Comparison of ENCODE assay signal across 8 mouse cellular contexts in the genomic region with DNA sequence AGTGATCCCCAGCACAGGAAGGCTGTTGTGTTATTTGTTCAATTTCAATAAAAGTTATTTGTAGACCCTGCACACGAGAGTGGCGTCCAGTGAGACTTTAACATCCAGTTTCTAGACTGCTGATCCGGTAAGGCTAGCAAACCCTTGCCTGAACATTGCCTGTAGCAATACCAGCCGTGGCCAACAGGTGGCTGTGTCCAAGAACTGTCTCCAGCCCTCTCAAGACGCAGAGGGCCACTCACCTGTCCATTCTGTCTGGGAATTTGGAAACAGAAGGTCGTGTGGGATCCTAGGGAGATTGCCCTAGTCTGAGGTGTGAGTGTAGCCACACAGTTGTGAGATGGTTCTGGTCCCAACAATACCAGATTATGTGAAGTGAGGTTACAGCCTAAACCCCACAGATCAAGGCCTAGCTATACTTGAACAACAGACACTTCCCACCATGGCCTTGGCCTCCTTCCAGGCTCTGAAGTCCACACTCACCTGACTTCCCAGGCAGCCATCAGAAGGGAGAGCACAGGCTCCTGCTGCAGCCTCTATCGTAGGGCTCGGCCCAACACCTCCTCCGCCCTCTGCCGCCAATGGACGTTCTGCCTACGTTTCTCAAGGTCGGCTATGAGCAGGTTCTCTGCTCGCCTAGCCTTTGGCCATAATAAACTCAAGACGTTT. TPM values are rescaled to one million over a fixed set of nuclear protein-coding genes. Genes with fewer than 3 reads are reported as not detected.
DNase-seq lines count a peak whose midpoint lies in the region; ATAC-seq and TF ChIP-seq lines count a peak whose summit lies in the region.

No protein-coding gene starts in this region.

- peak; percentile 98 for DNase-seq in midbrain, embryonic 11.5 days (ENCODE audit: low spot score, missing footprints)
- DNase-seq in cerebellum, adult 2 months = peak; percentile 74 to 84
- DNase-seq in gastrocnemius, postnatal 10 days = peak; percentile 86
- peak; percentile 90 for DNase-seq in kidney, adult 11 months
- DNase-seq in liver, adult 2 months (ENCODE audit: extremely low read depth, low read depth, low spot score) = peak; percentile 79
- peak; percentile 86 for DNase-seq in neural tube, embryonic 10.5 days (ENCODE audit: extremely low spot score, low spot score)
- DNase-seq in thymus, postnatal 10 days (ENCODE audit: low spot score in 2 of 2) = peak; percentile 56 to 81

- no peak overlapping the region for H3K4me3 ChIP-seq in midbrain, embryonic 11.5 days (ENCODE audit: low read depth, low read length)
- no peak overlapping the region for H3K4me3 ChIP-seq in midbrain, embryonic 15.5 days
- no peak overlapping the region for H3K4me3 ChIP-seq in cerebellum, adult 2 months (replicated peaks; ENCODE audit: insufficient read depth, low read depth, low read length)
- H3K4me3 ChIP-seq in liver, adult 2 months (ENCODE audit: insufficient read depth, low read depth, low read length) = peak overlapping the region; percentile 28

- WGBS in midbrain, embryonic 11.5 days = 62% methylated on average over 15 of the region's 15 CpGs
- 59% methylated on average over 15 of the region's 15 CpGs for WGBS in midbrain, embryonic 15.5 days
- 53% methylated on average over 15 of the region's 15 CpGs for WGBS in cerebellum, adult 2 months
- 18% methylated on average over 15 of the region's 15 CpGs for WGBS in liver, adult 2 months

- H3K9ac ChIP-seq in midbrain, embryonic 11.5 days (ENCODE audit: low read length) = no peak overlapping the region
- H3K9ac ChIP-seq in midbrain, embryonic 15.5 days = no peak overlapping the region
- H3K9ac ChIP-seq in liver, adult 2 months (ENCODE audit: low read depth, low read length) = peak overlapping the region; percentile 21

- peak; percentile 86 for TF ChIP-seq CTCF in cerebellum, adult 2 months (IDR thresholded peaks at IDR 0.05; ENCODE audit: borderline replicate concordance, insufficient read depth, low read depth, low read length)
- peak; percentile 92 for TF ChIP-seq CTCF in liver, adult 2 months (IDR thresholded peaks at IDR 0.05; ENCODE audit: low read depth, low read length)

- H3K27me3 ChIP-seq in midbrain, embryonic 11.5 days (ENCODE audit: control insufficient read depth, insufficient read depth, low read length) = no peaks in the 10 kb centered on the region
- no peaks in the 10 kb centered on the region for H3K27me3 ChIP-seq in midbrain, embryonic 15.5 days (replicated peaks)
- no peaks in the 10 kb centered on the region for H3K27me3 ChIP-seq in cerebellum, adult 2 months (ENCODE audit: control insufficient read depth, insufficient read depth, low read length)
- no peaks in the 10 kb centered on the region for H3K27me3 ChIP-seq in liver, adult 2 months (ENCODE audit: control insufficient read depth, insufficient read depth, low read length)

- peaks cover 3% of the 10 kb centered on the region for H3K36me3 ChIP-seq in midbrain, embryonic 11.5 days (ENCODE audit: control insufficient read depth, insufficient read depth, low read length)
- H3K36me3 ChIP-seq in midbrain, embryonic 15.5 days (replicated peaks) = peaks cover 25% of the 10 kb centered on the region; the same call in 1 of the 2 replicates
- peaks cover 7% of the 10 kb centered on the region for H3K36me3 ChIP-seq in liver, adult 2 months (ENCODE audit: control insufficient read depth, insufficient read depth, low read length)

- peaks cover 29% of the 10 kb centered on the region; the same call in 1 of the 2 replicates for H3K79me2 ChIP-seq in liver, adult 2 months (ENCODE audit: control insufficient read depth, insufficient read depth, low read length)

- peaks cover 37% of the 10 kb centered on the region for H3K4me1 ChIP-seq in midbrain, embryonic 11.5 days (ENCODE audit: control insufficient read depth, insufficient read depth, low read length)
- H3K4me1 ChIP-seq in midbrain, embryonic 15.5 days = peaks cover 55% of the 10 kb centered on the region
- peaks cover 16% of the 10 kb centered on the region for H3K4me1 ChIP-seq in cerebellum, adult 2 months (ENCODE audit: control insufficient read depth, insufficient read depth, low read length)
- H3K4me1 ChIP-seq in liver, adult 2 months (ENCODE audit: control insufficient read depth, insufficient read depth, low read length) = peaks cover 35% of the 10 kb centered on the region

- no peak for TF ChIP-seq POLR2A in cerebellum, adult 2 months (IDR thresholded peaks at IDR 0.05; ENCODE audit: borderline replicate concordance, insufficient read depth, low read length)
- TF ChIP-seq POLR2A in liver, adult 2 months (IDR thresholded peaks at IDR 0.05; ENCODE audit: extremely low read depth, insufficient read depth, low read length) = 0 out of 2 replicates have a peak, but pooled peaks have one; percentile 26

- ATAC-seq in midbrain, embryonic 11.5 days (ENCODE audit: low FRiP score) = no peak
- no peak for ATAC-seq in midbrain, embryonic 15.5 days (replicated peaks)

- H3K4me2 ChIP-seq in midbrain, embryonic 11.5 days = no peak overlapping the region
- no peak overlapping the region for H3K4me2 ChIP-seq in midbrain, embryonic 15.5 days

- no peak overlapping the region; the same call in 1 of the 2 replicates for H3K27ac ChIP-seq in midbrain, embryonic 11.5 days (ENCODE audit: low read depth, low read length)
- no peak overlapping the region for H3K27ac ChIP-seq in midbrain, embryonic 15.5 days
- no peak overlapping the region for H3K27ac ChIP-seq in cerebellum, adult 2 months (ENCODE audit: insufficient read depth, low read length)
- H3K27ac ChIP-seq in liver, adult 2 months (replicated peaks; ENCODE audit: insufficient read depth, low read depth, low read length) = peak overlapping the region; percentile 94

- H3K9me3 ChIP-seq in midbrain, embryonic 11.5 days (ENCODE audit: control insufficient read depth, low read length) = no peaks in the 10 kb centered on the region
- no peaks in the 10 kb centered on the region for H3K9me3 ChIP-seq in midbrain, embryonic 15.5 days

RNA-seq across cellular contexts. Expression of gene Hyal2, which starts 1.6 kb away (rescaled TPM):
- 129 and 132 TPM in 2 replicates for polyA plus RNA-seq in midbrain, embryonic 11.5 days (2014; fragmentation: Nextera tagmentation; extraction: Ambion mirVana)
- polyA plus RNA-seq in midbrain, embryonic 15.5 days (2015; fragmentation: Nextera tagmentation; extraction: Ambion mirVana) = 82.9 and 88.7 TPM in 2 replicates
- 10.8 and 11.9 TPM in 2 replicates for polyA plus RNA-seq in cerebellum, adult 2 months (2012; rRNA removed)
- total RNA-seq in gastrocnemius, postnatal 10 days (2021) = 10 to 100 TPM; 14.4 to 27.5 TPM
- total RNA-seq in liver, adult 2 months (2014; rRNA removed) = 38.4 and 49.0 TPM in 2 replicates
- 64.1 and 66.3 TPM in 2 replicates for polyA plus RNA-seq in liver, adult 2 months (2012; rRNA removed)

RNA-seq across cellular contexts. Expression of gene Tusc2, which starts 3.1 kb away (rescaled TPM):
- polyA plus RNA-seq in midbrain, embryonic 11.5 days (2014; fragmentation: Nextera tagmentation; extraction: Ambion mirVana) = 94.5 and 94.6 TPM in 2 replicates
- 123 and 125 TPM in 2 replicates for polyA plus RNA-seq in midbrain, embryonic 15.5 days (2015; fragmentation: Nextera tagmentation; extraction: Ambion mirVana)
- polyA plus RNA-seq in cerebellum, adult 2 months (2012; rRNA removed) = 123 and 127 TPM in 2 replicates
- 10 to 100 TPM; 18.7 to 20.9 TPM for total RNA-seq in gastrocnemius, postnatal 10 days (2021)
- 22.6 and 27.4 TPM in 2 replicates for total RNA-seq in liver, adult 2 months (2014; rRNA removed)
- polyA plus RNA-seq in liver, adult 2 months (2012; rRNA removed) = 52.8 and 58.1 TPM in 2 replicates

RNA-seq across cellular contexts. Expression of gene Hyal1, which starts 10.6 kb away (rescaled TPM):
- polyA plus RNA-seq in midbrain, embryonic 11.5 days (2014; fragmentation: Nextera tagmentation; extraction: Ambion mirVana) = 3.9 and 4.8 TPM in 2 replicates
- polyA plus RNA-seq in midbrain, embryonic 15.5 days (2015; fragmentation: Nextera tagmentation; extraction: Ambion mirVana) = 7.9 and 9.5 TPM in 2 replicates
- polyA plus RNA-seq in cerebellum, adult 2 months (2012; rRNA removed) = 5.7 and 6.8 TPM in 2 replicates
- 1 to 10 TPM; 2.5 to 5.0 TPM for total RNA-seq in gastrocnemius, postnatal 10 days (2021)
- total RNA-seq in liver, adult 2 months (2014; rRNA removed) = 33.2 TPM in 2 replicates
- polyA plus RNA-seq in liver, adult 2 months (2012; rRNA removed) = 35.1 and 43.4 TPM in 2 replicates

RNA-seq across cellular contexts. Expression of gene Naa80, which starts 12.5 kb away (rescaled TPM):
- 8.4 and 11.1 TPM in 2 replicates for polyA plus RNA-seq in midbrain, embryonic 11.5 days (2014; fragmentation: Nextera tagmentation; extraction: Ambion mirVana)
- polyA plus RNA-seq in midbrain, embryonic 15.5 days (2015; fragmentation: Nextera tagmentation; extraction: Ambion mirVana) = 21.4 and 23.1 TPM in 2 replicates
- 19.5 and 21.6 TPM in 2 replicates for polyA plus RNA-seq in cerebellum, adult 2 months (2012; rRNA removed)
- 10 to 100 TPM; 12.1 to 15.7 TPM for total RNA-seq in gastrocnemius, postnatal 10 days (2021)
- total RNA-seq in liver, adult 2 months (2014; rRNA removed) = 12.3 and 12.8 TPM in 2 replicates
- 88.5 and 130 TPM in 2 replicates for polyA plus RNA-seq in liver, adult 2 months (2012; rRNA removed)

RNA-seq across cellular contexts. Expression of gene Hyal3, which starts 14.4 kb away (rescaled TPM):
- 0.33 and 0.47 TPM in 2 replicates for polyA plus RNA-seq in midbrain, embryonic 11.5 days (2014; fragmentation: Nextera tagmentation; extraction: Ambion mirVana)
- polyA plus RNA-seq in midbrain, embryonic 15.5 days (2015; fragmentation: Nextera tagmentation; extraction: Ambion mirVana) = 1.8 TPM in 2 replicates
- 1.1 TPM in 2 replicates for polyA plus RNA-seq in cerebellum, adult 2 months (2012; rRNA removed)
- 1 to 10 TPM in 1 of 2 experiments, under 1 TPM in 1; 0.28 to 1.1 TPM for total RNA-seq in gastrocnemius, postnatal 10 days (2021)
- 0.13 and 0.18 TPM in 2 replicates for total RNA-seq in liver, adult 2 months (2014; rRNA removed)
- polyA plus RNA-seq in liver, adult 2 months (2012; rRNA removed) = 0.29 and 0.54 TPM in 2 replicates
